Mouse (Mus musculus): ENCODE measurements at regions not wholly inside any gene's neighbourhood (a gene's known extent, or its start where the extent isn't known, plus 50 kb on each side); places are given as distances from the start of the nearest gene placed in this dataset.

DNA sequence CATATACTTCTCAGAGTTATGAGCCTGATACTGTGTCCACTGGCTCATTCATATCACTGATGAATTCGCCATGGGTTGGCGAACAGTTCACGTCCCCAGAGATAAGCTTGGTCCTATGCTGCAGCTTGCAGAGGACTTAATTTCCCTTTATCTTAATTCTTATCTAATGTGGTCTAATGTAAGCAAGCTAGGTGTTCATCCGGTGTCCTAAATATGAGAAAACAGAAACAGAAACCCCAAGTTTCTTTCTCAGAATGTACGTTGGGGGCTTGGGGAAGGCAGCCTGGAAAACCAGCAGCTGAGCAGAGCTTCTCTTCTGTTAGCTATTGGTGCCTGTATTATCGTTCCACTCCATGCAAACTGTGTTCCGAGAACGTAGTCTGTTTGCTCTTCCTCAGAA is 170.1 kb downstream of the 1700064H15Rik start:
- Histone ChIP-seq H3K4me1 (no peaks in the 10 kb centered on the region), H3K9me3 (replicated peaks) (no peaks in the 10 kb centered on the region), H3K27ac (no peak overlapping the region), H3K4me3 (no peak overlapping the region), H3K4me2 (no peak overlapping the region), H3K9ac (no peak overlapping the region), H3K36me3 (no peaks in the 10 kb centered on the region), H3K27me3 (replicated peaks) (no peaks in the 10 kb centered on the region)
- ATAC-seq = no peak
- WGBS (ENCODE audit: insufficient replicate concordance) = 74% methylated on average over 8 of the region's 8 CpGs

DNA sequence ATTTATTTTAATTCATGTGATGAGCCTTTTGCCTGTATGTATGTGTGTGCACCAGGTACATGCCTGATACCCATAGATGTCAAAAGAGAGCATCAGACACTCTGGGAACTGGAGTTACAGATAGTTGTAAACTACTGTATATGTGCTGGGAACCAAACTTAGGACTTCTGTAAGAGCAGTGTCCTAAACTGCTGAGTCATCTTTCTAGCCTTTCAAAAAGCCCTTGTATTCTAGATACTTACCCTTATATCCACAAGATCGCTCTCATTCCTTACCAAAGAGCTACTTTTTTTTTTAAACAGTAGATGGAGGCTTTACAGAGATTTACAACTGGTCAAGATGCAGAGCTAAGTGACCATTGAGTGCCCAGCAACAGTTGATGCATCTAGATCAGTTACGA is 171.0 kb downstream of the 1700064H15Rik start:
- no peak overlapping the region for H3K4me3 ChIP-seq
- H3K27me3 ChIP-seq (replicated peaks) = no peaks in the 10 kb centered on the region
- no peaks in the 10 kb centered on the region for H3K9me3 ChIP-seq (replicated peaks)
- H3K4me1 ChIP-seq = no peaks in the 10 kb centered on the region
- 77% methylated on average over 2 of the region's 2 CpGs for WGBS (ENCODE audit: insufficient replicate concordance)
- H3K36me3 ChIP-seq = no peaks in the 10 kb centered on the region
- H3K4me2 ChIP-seq = no peak overlapping the region
- H3K9ac ChIP-seq = no peak overlapping the region
- H3K27ac ChIP-seq = no peak overlapping the region
- ATAC-seq = no peak

DNA sequence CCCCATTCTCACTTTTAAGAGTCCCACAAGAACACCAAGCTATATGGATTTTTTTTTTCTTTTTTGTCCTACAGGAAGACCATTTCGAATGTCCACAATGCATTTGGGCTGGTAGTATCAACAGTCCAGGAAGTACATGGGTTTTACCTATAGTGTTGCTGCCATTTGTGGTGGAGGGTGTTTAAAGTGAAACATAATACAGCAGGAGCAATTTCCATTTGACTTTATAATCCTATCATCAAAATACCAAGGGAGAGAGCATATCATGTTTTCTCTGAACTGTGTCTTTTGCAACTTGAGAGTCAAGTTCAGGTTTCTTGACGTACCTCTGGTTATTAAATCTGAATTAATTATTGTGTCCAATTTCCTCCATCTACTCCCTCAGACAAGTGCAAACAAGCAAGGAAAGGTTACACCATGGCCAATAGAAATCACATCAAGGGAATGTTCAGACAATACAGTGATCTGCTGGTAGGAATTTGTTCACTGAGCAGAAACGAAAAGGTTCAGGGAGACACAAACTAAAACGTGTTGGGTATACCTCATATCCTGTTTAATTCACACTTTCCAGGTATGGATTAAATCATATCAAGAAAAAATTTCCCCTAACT is 172.5 kb downstream of the 1700064H15Rik start:
- ATAC-seq = no peak
- Histone ChIP-seq H3K27me3 (replicated peaks) (no peaks in the 10 kb centered on the region), H3K27ac (no peak overlapping the region), H3K9ac (no peak overlapping the region), H3K4me1 (no peaks in the 10 kb centered on the region), H3K4me3 (no peak overlapping the region), H3K36me3 (no peaks in the 10 kb centered on the region), H3K9me3 (replicated peaks) (no peaks in the 10 kb centered on the region), H3K4me2 (no peak overlapping the region)
- 54% methylated on average over 4 of the region's 4 CpGs for WGBS (ENCODE audit: insufficient replicate concordance)

DNA sequence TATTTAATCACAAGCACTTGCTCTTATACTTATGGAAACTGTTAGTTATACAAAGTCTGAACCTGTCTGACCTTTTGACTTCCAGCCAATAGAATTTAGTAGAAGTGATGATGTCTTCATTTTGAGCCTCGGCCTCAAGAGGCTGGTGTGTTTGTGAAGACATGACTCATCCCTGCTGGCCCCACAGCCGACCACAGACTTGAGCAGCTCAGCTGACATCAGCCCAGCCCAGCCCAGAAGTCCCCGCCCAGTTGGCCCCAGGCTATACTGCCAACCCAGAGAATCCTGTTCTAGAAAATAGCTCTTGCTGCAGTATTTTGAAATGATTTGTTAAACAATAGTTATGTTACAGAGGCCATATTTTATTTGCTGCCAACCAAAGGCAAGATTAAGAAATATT is 177.5 kb downstream of the 1700064H15Rik start:
- H3K36me3 ChIP-seq = no peaks in the 10 kb centered on the region
- no peak overlapping the region for H3K27ac ChIP-seq
- H3K9me3 ChIP-seq (replicated peaks) = no peaks in the 10 kb centered on the region
- no peaks in the 10 kb centered on the region for H3K4me1 ChIP-seq
- 12% methylated on average over 3 of the region's 3 CpGs for WGBS (ENCODE audit: insufficient replicate concordance)
- no peak overlapping the region for H3K9ac ChIP-seq
- no peak overlapping the region for H3K4me2 ChIP-seq
- ATAC-seq = peak; percentile 49; the same call in 1 of the 2 replicates
- H3K4me3 ChIP-seq = no peak overlapping the region
- no peaks in the 10 kb centered on the region for H3K27me3 ChIP-seq (replicated peaks)

DNA sequence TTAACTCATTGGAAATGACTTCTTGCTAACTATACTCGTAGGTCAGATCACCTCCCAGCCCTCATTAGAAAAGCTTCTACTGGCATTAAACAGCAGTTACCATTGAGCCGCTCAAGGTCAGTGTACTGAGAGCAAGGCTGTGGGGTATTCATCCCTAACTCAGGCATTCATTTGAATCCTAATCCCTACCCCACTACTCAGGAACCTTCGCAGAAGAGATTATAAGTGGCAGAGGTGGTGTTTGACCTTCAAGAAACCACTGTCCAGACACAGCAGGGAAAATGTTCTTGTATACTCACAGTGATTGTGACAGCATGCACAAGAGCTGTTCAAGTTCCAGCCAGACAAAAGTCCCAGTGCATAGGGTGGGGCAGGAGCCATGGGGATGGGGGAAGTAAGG is 179.5 kb downstream of the 1700064H15Rik start:
- no peak overlapping the region for H3K4me3 ChIP-seq
- no peak for ATAC-seq
- H3K27ac ChIP-seq = no peak overlapping the region
- 60% methylated on average over 3 of the region's 3 CpGs for WGBS (ENCODE audit: insufficient replicate concordance)
- no peaks in the 10 kb centered on the region for H3K27me3 ChIP-seq (replicated peaks)
- no peaks in the 10 kb centered on the region for H3K36me3 ChIP-seq
- no peak overlapping the region for H3K4me2 ChIP-seq
- no peaks in the 10 kb centered on the region for H3K4me1 ChIP-seq
- H3K9me3 ChIP-seq (replicated peaks) = no peaks in the 10 kb centered on the region
- H3K9ac ChIP-seq = no peak overlapping the region

DNA sequence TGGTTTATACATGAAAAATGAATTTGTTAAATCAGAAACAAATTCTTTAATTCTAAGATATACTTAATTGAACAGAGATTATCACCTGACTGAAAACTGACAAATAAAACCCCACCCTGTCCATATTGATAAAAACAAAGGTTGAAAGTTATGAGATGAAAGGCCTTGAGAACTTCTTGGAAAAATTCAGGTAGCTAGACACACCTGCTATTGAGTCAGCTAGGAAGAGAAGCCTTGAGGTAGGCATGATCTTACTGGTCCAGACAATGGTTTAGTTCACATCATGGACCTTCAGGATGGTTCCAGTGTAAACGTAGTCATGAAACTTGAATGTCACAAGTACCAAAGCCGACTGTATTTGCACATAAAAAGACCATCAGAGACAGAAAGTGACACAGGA is 180.3 kb downstream of the 1700064H15Rik start:
- no peaks in the 10 kb centered on the region for H3K4me1 ChIP-seq
- H3K4me3 ChIP-seq = no peak overlapping the region
- ATAC-seq = no peak
- no peaks in the 10 kb centered on the region for H3K36me3 ChIP-seq
- H3K27me3 ChIP-seq (replicated peaks) = no peaks in the 10 kb centered on the region
- no peak overlapping the region for H3K27ac ChIP-seq
- no peak overlapping the region for H3K4me2 ChIP-seq
- H3K9me3 ChIP-seq (replicated peaks) = no peaks in the 10 kb centered on the region
- 67% methylated on average over 2 of the region's 2 CpGs for WGBS (ENCODE audit: insufficient replicate concordance)
- no peak overlapping the region for H3K9ac ChIP-seq

DNA sequence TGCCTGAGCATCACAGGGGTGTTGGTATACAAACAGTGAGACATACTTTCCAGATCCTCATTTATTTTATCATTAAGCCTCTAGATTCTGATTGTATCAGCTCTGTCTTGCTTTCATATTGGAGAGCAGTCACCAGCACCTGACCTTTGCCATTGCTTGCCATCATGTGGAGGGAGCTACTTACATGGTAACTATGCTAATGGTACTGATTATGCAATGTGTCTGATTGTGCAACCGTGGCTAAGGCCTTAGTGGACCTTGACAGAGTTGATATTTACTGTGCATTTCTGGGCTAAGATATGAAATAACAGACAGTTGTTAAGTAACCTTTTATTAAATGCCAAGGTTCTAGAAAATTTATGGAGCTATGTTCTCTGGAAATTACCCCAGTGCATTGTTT is 180.7 kb downstream of the 1700064H15Rik start:
- H3K27ac ChIP-seq = no peak overlapping the region
- H3K9ac ChIP-seq = no peak overlapping the region
- H3K36me3 ChIP-seq = no peaks in the 10 kb centered on the region
- H3K9me3 ChIP-seq (replicated peaks) = no peaks in the 10 kb centered on the region
- H3K4me3 ChIP-seq = no peak overlapping the region
- H3K27me3 ChIP-seq (replicated peaks) = no peaks in the 10 kb centered on the region
- 31% methylated on average over 1 of the region's 1 CpGs for WGBS (ENCODE audit: insufficient replicate concordance)
- no peaks in the 10 kb centered on the region for H3K4me1 ChIP-seq
- no peak overlapping the region for H3K4me2 ChIP-seq
- 0 out of 2 replicates have a peak, but pooled peaks have one; percentile 44 for ATAC-seq

DNA sequence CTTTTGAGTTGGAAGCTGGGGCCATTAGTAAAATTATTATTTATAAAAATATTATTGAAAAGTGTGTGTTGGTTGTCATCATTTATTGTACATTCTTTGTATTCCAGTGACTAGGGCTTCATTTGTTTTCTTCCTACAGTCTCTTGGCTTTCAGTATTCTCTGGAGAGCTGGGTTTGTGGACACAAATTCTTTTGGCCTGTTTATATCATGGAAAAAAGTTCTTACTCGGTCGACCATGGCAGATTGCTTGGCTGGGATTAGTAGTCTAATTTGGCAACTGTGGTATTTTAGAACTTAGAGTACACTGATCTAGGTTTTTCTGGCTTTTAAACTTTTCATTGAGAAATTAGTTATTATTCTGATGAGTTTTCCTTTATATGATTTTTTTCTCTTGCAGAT is 183.6 kb downstream of the 1700064H15Rik start:
- WGBS (ENCODE audit: insufficient replicate concordance) = 48% methylated on average over 2 of the region's 2 CpGs
- Histone ChIP-seq H3K9me3 (replicated peaks) (no peaks in the 10 kb centered on the region), H3K4me1 (no peaks in the 10 kb centered on the region), H3K4me2 (no peak overlapping the region), H3K9ac (no peak overlapping the region), H3K27me3 (replicated peaks) (no peaks in the 10 kb centered on the region), H3K36me3 (no peaks in the 10 kb centered on the region), H3K27ac (no peak overlapping the region), H3K4me3 (no peak overlapping the region)
- no peak for ATAC-seq

DNA sequence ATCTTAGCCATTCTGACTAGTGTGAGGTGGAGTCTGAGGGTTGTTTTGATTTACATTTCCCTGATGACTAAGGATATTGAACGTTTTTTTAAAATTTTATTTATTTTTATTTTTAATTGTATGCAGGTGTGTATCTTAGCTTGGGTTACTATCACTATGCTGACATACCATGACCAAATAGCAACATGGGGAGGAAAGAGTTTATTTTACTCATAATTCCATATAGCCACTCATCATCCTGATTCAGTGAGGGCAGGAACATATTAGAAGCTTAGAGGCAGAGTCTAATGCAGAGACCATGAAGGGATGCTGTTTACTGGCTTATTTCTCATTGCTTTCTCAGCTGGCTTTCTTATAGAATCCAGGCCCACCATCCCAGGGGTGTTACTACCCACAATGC is 186.7 kb downstream of the 1700064H15Rik start:
- 42% methylated on average over 1 of the region's 1 CpGs for WGBS (ENCODE audit: insufficient replicate concordance)
- Histone ChIP-seq H3K9me3 (replicated peaks) (no peaks in the 10 kb centered on the region), H3K27ac (no peak overlapping the region), H3K27me3 (replicated peaks) (no peaks in the 10 kb centered on the region), H3K4me1 (no peaks in the 10 kb centered on the region), H3K9ac (no peak overlapping the region), H3K4me2 (no peak overlapping the region), H3K4me3 (no peak overlapping the region), H3K36me3 (no peaks in the 10 kb centered on the region)
- ATAC-seq = no peak

DNA sequence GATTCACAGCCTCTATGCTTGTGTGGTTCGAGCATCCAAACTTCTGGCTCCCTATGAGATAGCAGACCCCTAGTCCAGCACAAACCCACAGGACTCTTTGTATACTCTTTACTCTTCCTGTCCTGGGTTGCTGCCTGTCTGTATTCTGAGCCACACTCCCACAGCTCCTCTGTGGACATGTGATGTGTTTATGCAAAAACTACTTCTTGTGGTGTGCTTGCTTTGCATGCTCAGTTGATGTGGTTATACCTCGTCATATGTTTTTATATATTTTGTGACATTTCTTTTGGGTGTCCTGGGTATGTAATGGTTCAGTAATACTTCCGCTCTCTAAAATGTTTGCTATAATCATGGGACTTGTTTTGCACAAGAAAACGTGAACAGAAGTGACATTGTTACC is 198.3 kb downstream of the 1700064H15Rik start:
- no peaks in the 10 kb centered on the region for H3K4me1 ChIP-seq
- no peak overlapping the region for H3K4me2 ChIP-seq
- H3K9ac ChIP-seq = no peak overlapping the region
- no peaks in the 10 kb centered on the region for H3K27me3 ChIP-seq (replicated peaks)
- H3K9me3 ChIP-seq (replicated peaks) = no peaks in the 10 kb centered on the region
- H3K36me3 ChIP-seq = no peaks in the 10 kb centered on the region
- ATAC-seq = no peak
- 53% methylated on average over 4 of the region's 4 CpGs for WGBS (ENCODE audit: insufficient replicate concordance)
- H3K4me3 ChIP-seq = no peak overlapping the region
- H3K27ac ChIP-seq = no peak overlapping the region

DNA sequence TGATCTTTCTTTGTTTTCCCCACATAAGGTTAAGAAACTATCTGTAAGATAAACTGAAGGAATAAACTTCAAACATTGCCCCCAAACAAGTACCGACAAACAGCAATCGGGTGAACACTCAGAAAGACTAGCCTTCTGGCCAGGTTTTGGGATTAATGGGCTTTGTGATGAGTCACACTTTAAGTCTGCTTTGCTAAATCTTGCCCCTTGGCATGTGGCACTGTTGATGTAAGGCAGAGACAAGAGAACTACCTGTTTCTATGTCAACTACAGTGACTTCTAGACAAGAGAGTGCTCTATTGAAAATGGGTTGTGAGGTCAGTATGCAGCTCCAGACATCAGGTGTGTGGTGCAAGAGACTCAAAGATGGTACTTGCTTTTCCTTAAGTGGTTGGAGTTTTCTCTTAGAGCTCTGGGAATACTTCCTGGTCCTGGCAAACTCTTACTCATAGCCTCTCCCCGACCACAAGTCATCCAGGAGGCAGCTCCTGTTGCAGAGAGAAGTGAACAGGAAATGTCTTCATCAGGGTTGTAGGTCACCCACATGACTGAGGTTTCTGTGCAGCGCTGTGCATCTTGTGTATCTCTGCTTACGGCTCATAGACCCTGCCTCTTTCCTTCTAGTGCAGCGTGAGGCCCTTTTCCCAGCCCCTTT is 198.9 kb downstream of the 1700064H15Rik start:
- no peak for ATAC-seq
- no peaks in the 10 kb centered on the region for H3K9me3 ChIP-seq (replicated peaks)
- H3K4me1 ChIP-seq = no peaks in the 10 kb centered on the region
- no peak overlapping the region for H3K4me3 ChIP-seq
- no peak overlapping the region for H3K27ac ChIP-seq
- H3K4me2 ChIP-seq = no peak overlapping the region
- no peak overlapping the region for H3K9ac ChIP-seq
- H3K36me3 ChIP-seq = no peaks in the 10 kb centered on the region
- H3K27me3 ChIP-seq (replicated peaks) = no peaks in the 10 kb centered on the region
- 43% methylated on average over 6 of the region's 6 CpGs for WGBS (ENCODE audit: insufficient replicate concordance)

DNA sequence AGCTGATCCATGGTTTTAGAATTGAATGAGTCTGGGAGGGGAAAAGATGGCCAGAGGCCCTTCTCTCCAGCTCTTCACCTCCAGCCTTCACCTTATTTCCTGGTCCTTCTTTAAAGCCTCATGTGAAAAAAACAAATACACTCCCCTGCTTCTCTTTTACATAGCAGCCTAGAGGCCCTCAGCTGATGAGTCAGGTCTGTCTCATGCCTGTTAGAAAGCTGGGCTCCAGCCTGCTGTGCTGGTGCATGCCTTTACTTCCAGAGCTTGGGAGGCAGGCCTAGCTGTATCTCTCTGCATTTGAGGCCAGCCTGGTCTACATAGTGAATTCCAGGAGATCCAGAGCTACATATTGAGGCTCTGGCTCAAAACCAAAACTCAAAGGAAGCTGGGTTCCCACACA is 199.5 kb downstream of the 1700064H15Rik start:
- no peaks in the 10 kb centered on the region for H3K9me3 ChIP-seq (replicated peaks)
- H3K36me3 ChIP-seq = no peaks in the 10 kb centered on the region
- H3K4me2 ChIP-seq = no peak overlapping the region
- no peaks in the 10 kb centered on the region for H3K27me3 ChIP-seq (replicated peaks)
- no peak overlapping the region for H3K27ac ChIP-seq
- no peak overlapping the region for H3K4me3 ChIP-seq
- no peaks in the 10 kb centered on the region for H3K4me1 ChIP-seq
- H3K9ac ChIP-seq = no peak overlapping the region
- no peak for ATAC-seq

DNA sequence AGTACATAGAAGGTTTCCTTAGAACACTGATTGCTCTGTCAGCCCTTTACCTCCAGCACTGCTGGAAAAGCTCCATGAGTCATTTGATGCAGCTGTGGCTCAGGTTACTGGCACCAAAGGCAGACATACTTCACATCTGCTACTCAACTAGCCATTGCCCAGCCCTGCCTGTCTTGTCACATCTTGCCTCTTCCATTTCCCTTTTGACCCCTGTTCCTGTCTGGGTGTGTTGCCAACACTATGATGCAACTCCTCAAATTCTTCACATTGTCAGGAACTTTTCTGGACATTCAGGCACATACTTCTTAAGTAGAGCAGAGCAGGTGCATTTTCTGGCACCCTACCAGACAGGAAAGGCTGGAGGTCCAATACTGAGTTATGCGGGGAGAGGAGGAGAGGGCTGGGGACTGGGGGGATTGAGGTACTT is 202.3 kb downstream of the 1700064H15Rik start:
- H3K36me3 ChIP-seq = no peaks in the 10 kb centered on the region
- no peak overlapping the region for H3K27ac ChIP-seq
- H3K4me2 ChIP-seq = no peak overlapping the region
- H3K9me3 ChIP-seq (replicated peaks) = no peaks in the 10 kb centered on the region
- H3K4me3 ChIP-seq = no peak overlapping the region
- no peaks in the 10 kb centered on the region for H3K27me3 ChIP-seq (replicated peaks)
- H3K4me1 ChIP-seq = no peaks in the 10 kb centered on the region
- ATAC-seq = no peak
- WGBS (ENCODE audit: insufficient replicate concordance) = 63% methylated on average over 1 of the region's 1 CpGs
- no peak overlapping the region for H3K9ac ChIP-seq

All from liver, embryonic 12.5 days (tissue).